Mouse (Mus musculus) neural tube, embryonic 11.5 days (tissue): ENCODE results near the gene Fhdc1. TPM values are rescaled to one million over a fixed set of nuclear protein-coding genes. Genes with fewer than 3 reads are reported as not detected.

ENCODE experiments used
- ATAC-seq: fragments of 200-750 bp; cut with Nextera tagmentation; 2 replicates; pipeline ENCODE4 v1.8.0; 2017; ENCODE audit warnings: moderate number of reproducible peaks, mild to moderate bottlenecking, moderate TSS enrichment, moderate library complexity; ENCODE audit not compliant: insufficient read depth, low FRiP score, low TSS enrichment
- DNase-seq: peaks from one replicate; pipeline ENCODE4 v3.0.0-alpha.2; 2015; ENCODE audit warnings: low spot score
- H3K27ac ChIP-seq: fragments of 300-500 bp; sonication (generic); 2 replicates; pipeline ENCODE4 v1.5.1; 2014; ENCODE audit warnings: low read depth, mild to moderate bottlenecking, low read length
- H3K27me3 ChIP-seq: fragments of 300-500 bp; sonication (generic); 2 replicates; pipeline ENCODE4 v1.6.1; 2014; ENCODE audit warnings: mild to moderate bottlenecking, low read length, mixed read lengths; ENCODE audit not compliant: control insufficient read depth, insufficient read depth
- H3K36me3 ChIP-seq: fragments of 300-500 bp; sonication (generic); 2 replicates; pipeline ENCODE4 v1.6.1; 2014; ENCODE audit warnings: mild to moderate bottlenecking, low read length, moderate library complexity, mixed read lengths; ENCODE audit not compliant: control insufficient read depth, insufficient read depth
- H3K4me1 ChIP-seq: fragments of 300-500 bp; sonication (generic); 2 replicates; pipeline ENCODE4 v1.6.1; 2014; ENCODE audit warnings: low read length, mixed read lengths; ENCODE audit not compliant: control insufficient read depth, insufficient read depth
- H3K4me2 ChIP-seq: fragments of 300-500 bp; sonication (generic); 2 replicates; pipeline ENCODE4 v1.6.1; 2014; ENCODE audit warnings: low read depth, mild to moderate bottlenecking, moderate library complexity
- H3K4me3 ChIP-seq: fragments of 300-500 bp; sonication (generic); 2 replicates; pipeline ENCODE4 v1.5.1; 2014; ENCODE audit warnings: low read depth, low read length
- H3K9ac ChIP-seq: fragments of 300-500 bp; sonication (generic); 2 replicates; pipeline ENCODE4 v1.6.1; 2014; ENCODE audit warnings: mild to moderate bottlenecking, low read length
- H3K9me3 ChIP-seq: fragments of 300-500 bp; sonication (generic); 2 replicates; pipeline ENCODE4 v1.6.1; 2016; ENCODE audit warnings: low read length; ENCODE audit not compliant: control insufficient read depth
- WGBS: fragments of 180-500 bp; shearing (Covaris S2); extraction: QIAGEN DNeasy Blood & Tissue Kit; methylation state at CpG from one replicate; pipeline ENCODE4 v1.1.7; 2014; 5-methylcytosine and 5-hydroxymethylcytosine counted together
- polyA plus RNA-seq: library from polyadenylated mRNA; unstranded; fragments of >200 nt; fragmentation: Nextera tagmentation; extraction: Ambion mirVana; gene quantifications from 2 replicates; pipeline ENCODE4 v1.2.1, GENCODE M21; 2014

Gene Fhdc1
- polyA plus RNA-seq, 1 experiment from 2014 or later, result 7.0 TPM

GRCm38 (mm10) chr3:84500491-84500890, 20.3 kb upstream of the Fhdc1 start:
- Histone ChIP-seq H3K27ac (no peak overlapping the region), H3K4me2 (no peak overlapping the region), H3K9ac (no peak overlapping the region), H3K4me1 (peaks cover 8% of the 10 kb centered on the region), H3K4me3 (no peak overlapping the region), H3K27me3 (no peaks in the 10 kb centered on the region), H3K9me3 (no peaks in the 10 kb centered on the region), H3K36me3 (no peaks in the 10 kb centered on the region)
- 72% methylated on average over 10 of the region's 10 CpGs for WGBS
- ATAC-seq (no peak), DNase-seq (no peak)

- Histone ChIP-seq H3K4me3 (no peak overlapping the region), H3K4me1 (peaks cover 8% of the 10 kb centered on the region), H3K4me2 (no peak overlapping the region), H3K9me3 (no peaks in the 10 kb centered on the region), H3K9ac (no peak overlapping the region), H3K36me3 (no peaks in the 10 kb centered on the region), H3K27ac (no peak overlapping the region), H3K27me3 (no peaks in the 10 kb centered on the region)
- WGBS, result 45% methylated on average over 11 of the region's 11 CpGs
- ATAC-seq, result no peak
- DNase-seq, result no peak
These were observed 17.5 kb upstream of the Fhdc1 start for GRCm38 (mm10) chr3:84497718-84498117.

GRCm38 (mm10) chr3:84492657-84493056, 12.4 kb upstream of the Fhdc1 start:
- no peaks in the 10 kb centered on the region for H3K4me1 ChIP-seq
- no peaks in the 10 kb centered on the region for H3K9me3 ChIP-seq
- DNase-seq (no peak), ATAC-seq (no peak)
- H3K27me3 ChIP-seq, result no peaks in the 10 kb centered on the region
- no peak overlapping the region for H3K4me3 ChIP-seq
- no peak overlapping the region for H3K4me2 ChIP-seq
- WGBS, result 94% methylated on average over 8 of the region's 8 CpGs
- no peaks in the 10 kb centered on the region for H3K36me3 ChIP-seq
- no peak overlapping the region for H3K9ac ChIP-seq
- H3K27ac ChIP-seq, result no peak overlapping the region

- Histone ChIP-seq H3K9ac (no peak overlapping the region), H3K4me1 (no peaks in the 10 kb centered on the region), H3K9me3 (no peaks in the 10 kb centered on the region), H3K27ac (no peak overlapping the region), H3K4me2 (no peak overlapping the region), H3K27me3 (no peaks in the 10 kb centered on the region), H3K36me3 (no peaks in the 10 kb centered on the region), H3K4me3 (no peak overlapping the region)
- 86% methylated on average over 4 of the region's 4 CpGs for WGBS
- ATAC-seq, result no peak
- no peak for DNase-seq
These were observed 11.9 kb upstream of the Fhdc1 start for GRCm38 (mm10) chr3:84492148-84492547.

GRCm38 (mm10) chr3:84488716-84489115, 8.5 kb upstream of the Fhdc1 start:
- no peaks in the 10 kb centered on the region for H3K9me3 ChIP-seq
- H3K27ac ChIP-seq, result no peak overlapping the region
- no peaks in the 10 kb centered on the region for H3K4me1 ChIP-seq
- H3K9ac ChIP-seq, result no peak overlapping the region
- DNase-seq (no peak), ATAC-seq (no peak)
- no peak overlapping the region for H3K4me3 ChIP-seq
- no peaks in the 10 kb centered on the region for H3K27me3 ChIP-seq
- no peak overlapping the region for H3K4me2 ChIP-seq
- H3K36me3 ChIP-seq, result no peaks in the 10 kb centered on the region
- 54% methylated on average over 6 of the region's 6 CpGs for WGBS

GRCm38 (mm10) chr3:84484891-84485290, 4.7 kb upstream of the Fhdc1 start:
- ATAC-seq, result no peak
- WGBS, result 63% methylated on average over 3 of the region's 3 CpGs
- no peaks in the 10 kb centered on the region for H3K36me3 ChIP-seq

GRCm38 (mm10) chr3:84484333-84484732, 4.1 kb upstream of the Fhdc1 start:
- no peak overlapping the region for H3K4me2 ChIP-seq
- peaks cover 11% of the 10 kb centered on the region for H3K27me3 ChIP-seq
- 77% methylated on average over 4 of the region's 4 CpGs for WGBS
- no peak overlapping the region for H3K4me3 ChIP-seq
- H3K36me3 ChIP-seq, result no peaks in the 10 kb centered on the region
- H3K9me3 ChIP-seq, result no peaks in the 10 kb centered on the region
- ATAC-seq (no peak), DNase-seq (no peak)
- H3K27ac ChIP-seq, result no peak overlapping the region
- H3K4me1 ChIP-seq, result peaks cover 4% of the 10 kb centered on the region; the same call in 1 of the 2 replicates
- H3K9ac ChIP-seq, result no peak overlapping the region

More at GRCm38 (mm10) chr3:84484891-84485290, 4.7 kb upstream of the Fhdc1 start:
- Histone ChIP-seq H3K9me3 (no peaks in the 10 kb centered on the region), H3K27me3 (peaks cover 7% of the 10 kb centered on the region), H3K27ac (no peak overlapping the region), H3K4me2 (no peak overlapping the region), H3K9ac (no peak overlapping the region), H3K4me3 (no peak overlapping the region), H3K4me1 (no peaks in the 10 kb centered on the region)
- no peak for DNase-seq

GRCm38 (mm10) chr3:84482121-84482520, 1.9 kb upstream of the Fhdc1 start:
- H3K4me3 ChIP-seq, result no peak overlapping the region
- H3K27ac ChIP-seq, result no peak overlapping the region
- H3K27me3 ChIP-seq, result peaks cover 23% of the 10 kb centered on the region
- H3K4me2 ChIP-seq, result no peak overlapping the region
- peaks cover 17% of the 10 kb centered on the region for H3K4me1 ChIP-seq
- whole genome bisulfite sequencing, result 63% methylated on average over 6 of the region's 6 CpGs
- H3K9ac ChIP-seq, result no peak overlapping the region
- no peak for DNase-seq
- no peak for ATAC-seq
- H3K36me3 ChIP-seq, result no peaks in the 10 kb centered on the region
- no peaks in the 10 kb centered on the region for H3K9me3 ChIP-seq

GRCm38 (mm10) chr3:84481104-84481503, 875 bp upstream of the Fhdc1 start:
- H3K9ac ChIP-seq, result no peak overlapping the region
- H3K4me3 ChIP-seq, result peak overlapping the region; percentile 66
- peaks cover 23% of the 10 kb centered on the region for H3K27me3 ChIP-seq
- peaks cover 17% of the 10 kb centered on the region for H3K4me1 ChIP-seq
- ATAC-seq (no peak), DNase-seq (peak; percentile 64)
- no peaks in the 10 kb centered on the region for H3K36me3 ChIP-seq
- H3K9me3 ChIP-seq, result no peaks in the 10 kb centered on the region
- H3K4me2 ChIP-seq, result peak overlapping the region; percentile 90
- 3% methylated on average over 11 of the region's 11 CpGs for WGBS
- H3K27ac ChIP-seq, result no peak overlapping the region
